8 mouse cellular contexts compared by ENCODE assay signal in the genomic region with DNA sequence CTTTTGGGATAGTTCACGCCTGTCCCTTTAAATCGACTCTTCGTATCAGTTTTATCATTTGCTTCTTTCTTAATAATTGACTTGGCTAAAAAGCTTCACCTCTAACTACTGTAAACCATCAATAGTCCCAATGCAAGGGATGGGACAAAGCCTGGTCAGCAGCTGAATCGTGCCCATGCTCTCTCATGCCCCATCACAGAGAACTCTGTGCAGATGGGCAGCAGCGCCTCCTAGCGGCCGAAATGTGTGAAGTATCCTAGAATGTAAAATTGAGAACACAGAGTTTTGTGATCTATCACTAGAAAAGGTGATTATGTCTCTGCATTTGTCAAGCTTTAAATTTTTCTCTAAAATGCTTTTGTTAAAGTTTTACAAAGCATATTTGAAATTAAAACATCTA.
DNase-seq lines count a peak whose midpoint lies in the region; ATAC-seq and TF ChIP-seq lines count a peak whose summit lies in the region.

No protein-coding gene starts in this region.

- no peaks in the 10 kb centered on the region for H3K4me1 ChIP-seq in G1E (ENCODE audit: insufficient read depth, low read depth, low read length)
- no peaks in the 10 kb centered on the region for H3K4me1 ChIP-seq in forebrain, embryonic 15.5 days
- no peaks in the 10 kb centered on the region for H3K4me1 ChIP-seq in lung, embryonic 14.5 days (ENCODE audit: insufficient read depth)

- no peaks in the 10 kb centered on the region for H3K27me3 ChIP-seq in G1E (ENCODE audit: insufficient read depth, low read length)
- no peaks in the 10 kb centered on the region for H3K27me3 ChIP-seq in forebrain, embryonic 15.5 days
- no peaks in the 10 kb centered on the region for H3K27me3 ChIP-seq in lung, embryonic 14.5 days (ENCODE audit: insufficient read depth, low read length)

- no peak overlapping the region for H3K27ac ChIP-seq in forebrain, embryonic 15.5 days (replicated peaks)
- no peak overlapping the region for H3K27ac ChIP-seq in lung, embryonic 14.5 days (ENCODE audit: low read depth)

- H3K36me3 ChIP-seq in G1E (replicated peaks) = no peaks in the 10 kb centered on the region
- H3K36me3 ChIP-seq in forebrain, embryonic 15.5 days = no peaks in the 10 kb centered on the region
- no peaks in the 10 kb centered on the region for H3K36me3 ChIP-seq in lung, embryonic 14.5 days (ENCODE audit: insufficient read depth)

- H3K4me2 ChIP-seq in forebrain, embryonic 15.5 days (replicated peaks) = no peak overlapping the region
- no peak overlapping the region for H3K4me2 ChIP-seq in lung, embryonic 14.5 days

- no peak overlapping the region for H3K9ac ChIP-seq in forebrain, embryonic 15.5 days (replicated peaks)
- no peak overlapping the region for H3K9ac ChIP-seq in lung, embryonic 14.5 days

- no peaks in the 10 kb centered on the region for H3K9me3 ChIP-seq in G1E (replicated peaks)
- H3K9me3 ChIP-seq in forebrain, embryonic 15.5 days = no peaks in the 10 kb centered on the region
- H3K9me3 ChIP-seq in lung, embryonic 14.5 days (ENCODE audit: low read depth, low read length) = no peaks in the 10 kb centered on the region

- 37% methylated on average over 7 of the region's 7 CpGs for WGBS in forebrain, embryonic 15.5 days
- 37% methylated on average over 7 of the region's 7 CpGs for WGBS in lung, embryonic 14.5 days

- H3K4me3 ChIP-seq in G1E (ENCODE audit: low read depth, low read length) = no peak overlapping the region
- no peak overlapping the region for H3K4me3 ChIP-seq in forebrain, embryonic 15.5 days
- H3K4me3 ChIP-seq in lung, embryonic 14.5 days (ENCODE audit: low read depth, low read length) = no peak overlapping the region

- TF ChIP-seq CTCF in G1E (IDR thresholded peaks at IDR 0.05; ENCODE audit: low read depth, low read length) = peak; percentile 62
- TF ChIP-seq CTCF in lung, embryonic 14.5 days (IDR thresholded peaks at IDR 0.05; ENCODE audit: low read depth) = peak; percentile 83

- ATAC-seq in G1E (ENCODE audit: extremely low read depth, insufficient number of reproducible peaks, low FRiP score, poor library complexity, severe bottlenecking) = no peak
- ATAC-seq in forebrain, embryonic 15.5 days (replicated peaks) = peak; percentile 74; the same call in 1 of the 2 replicates
- ATAC-seq in lung, embryonic 14.5 days (ENCODE audit: insufficient read depth) = peak; percentile 68; the same call in 1 of the 2 replicates
- no peak for ATAC-seq in inflammation-experienced regulatory T-cells, adult 6 months

- DNase-seq in B cell, adult 2 months = peak; percentile 18 to 19
- peak; percentile 1 for DNase-seq in G1E (ENCODE audit: low spot score)
- DNase-seq in cerebellum, adult 11-12 months = peak; percentile 23
- peak; percentile 61 to 73 for DNase-seq in kidney, postnatal 25 days
- peak; percentile 85 for DNase-seq in lung, embryonic 14.5 days
- DNase-seq in right cerebral cortex, adult 18-20 months = peak; percentile 34

Comparison
In these comparisons a context has a peak if more than half of its experiments do, and no peak if none do; other contexts are left out.
1. DNase-seq: peak in every context shown above with its lines; median percentile 85 in lung, embryonic 14.5 days; 67 in kidney, postnatal 25 days; 34 in right cerebral cortex, adult 18-20 months; 23 in cerebellum, adult 11-12 months; 18 in B cell, adult 2 months; 1 in G1E.
2. ATAC-seq: peak in forebrain, embryonic 15.5 days (single experiment) and lung, embryonic 14.5 days (single experiment); none in G1E (single experiment) and inflammation-experienced regulatory T-cells, adult 6 months (single experiment).